In genomic region chr5:148904846-148905245, GRCm38 (mm10) we compare ENCODE assay signal across 9 mouse cellular contexts. TPM values are rescaled to one million over a fixed set of nuclear protein-coding genes. Genes with fewer than 3 reads are reported as not detected.
DNase-seq lines count a peak whose midpoint lies in the region; ATAC-seq and TF ChIP-seq lines count a peak whose summit lies in the region.
"Had no signal": no experiment of that assay in that cellular context is flagged by ENCODE, and none has a peak within 500 bp of the region (broad histone marks: within the 10 kb centered on the region; RNA-seq: fewer than 3 reads in every experiment).

No protein-coding gene starts in this region.

- peaks cover 3% of the 10 kb centered on the region; the same call in 1 of the 2 replicates for H3K36me3 ChIP-seq in lung, postnatal 0 days (ENCODE audit: insufficient read depth, low read length)

- peak; percentile 60 to 64 for ATAC-seq in hematopoietic stem cell, adult 5-6 weeks (replicated peaks in 1 of 2; ENCODE audit: insufficient read depth in 1 of 2, low FRiP score in 2 of 2, low TSS enrichment in 1 of 2, low read depth in 1 of 2, poor library complexity in 2 of 2, severe bottlenecking in 2 of 2)
- peak; percentile 45; the same call in 1 of the 2 replicates for ATAC-seq in lung, postnatal 0 days

- peak; percentile 17 for DNase-seq in adrenal gland, adult 2 months
- no peak for DNase-seq in adrenal gland, postnatal 4 days (ENCODE audit: low spot score in 2 of 2)
- peak; percentile 59 for DNase-seq in urinary bladder, postnatal 14 days (ENCODE audit: low spot score)
- no peak for DNase-seq in urinary bladder, adult 2 months (ENCODE audit: low spot score)
- DNase-seq in lung, postnatal 0 days (ENCODE audit: low spot score) = peak; percentile 79
- peak; percentile 73 to 74 for DNase-seq in thymus, postnatal 36 days
- DNase-seq in layer of hippocampus, postnatal 36 days = no peak

- no peak overlapping the region for H3K9ac ChIP-seq in lung, postnatal 0 days (replicated peaks; ENCODE audit: low read depth)
- H3K9ac ChIP-seq: heart, embryonic 13.5 days had no signal

- no peak overlapping the region for H3K27ac ChIP-seq in lung, postnatal 0 days (ENCODE audit: low read length)
- H3K27ac ChIP-seq: heart, embryonic 13.5 days had no signal

- 48% methylated on average over 6 of the region's 6 CpGs for WGBS in lung, postnatal 0 days

- H3K4me1 ChIP-seq in lung, postnatal 0 days (ENCODE audit: insufficient read depth, low read depth, low read length) = peaks cover 7% of the 10 kb centered on the region; the same call in 1 of the 2 replicates

- no peaks in the 10 kb centered on the region for H3K27me3 ChIP-seq in lung, postnatal 0 days (replicated peaks; ENCODE audit: insufficient read depth, low read length)
- H3K27me3 ChIP-seq: heart, embryonic 13.5 days had no signal

- peak; percentile 74 for TF ChIP-seq CTCF in lung, postnatal 0 days (IDR thresholded peaks at IDR 0.05)

- H3K4me2 ChIP-seq in lung, postnatal 0 days (replicated peaks; ENCODE audit: low read depth, low read length) = no peak overlapping the region
- H3K4me2 ChIP-seq: heart, embryonic 13.5 days had no signal

- H3K9me3 ChIP-seq in lung, postnatal 0 days (ENCODE audit: low read length) = no peaks in the 10 kb centered on the region
- H3K9me3 ChIP-seq: heart, embryonic 13.5 days had no signal

- no peak for TF ChIP-seq EP300 in lung, postnatal 0 days (IDR thresholded peaks at IDR 0.05)

- H3K4me3 ChIP-seq in lung, postnatal 0 days (ENCODE audit: low read depth, low read length) = no peak overlapping the region
- H3K4me3 ChIP-seq: heart, embryonic 13.5 days had no signal

RNA-seq across cellular contexts. Expression of gene Katnal1, which starts 24.3 kb away (rescaled TPM):
- total RNA-seq in adrenal gland, adult 2 months (2021) = 10 to 100 TPM in 1 of 2 experiments, 1 to 10 TPM in 1; 6.5 to 10.1 TPM
- polyA plus RNA-seq in adrenal gland, adult 2 months (2012; rRNA removed) = 3.2 and 3.8 TPM in 2 replicates
- 10 to 100 TPM; 10.1 to 12.8 TPM for total RNA-seq in adrenal gland, postnatal 4 days (2021)
- 6.3 and 7.8 TPM in 2 replicates for polyA plus RNA-seq in urinary bladder, adult 2 months (2012; rRNA removed)
- total RNA-seq in hematopoietic stem cell, adult 5-6 weeks (2017) = 13.1 and 13.6 TPM in 2 replicates
- 4.3 and 5.0 TPM in 2 replicates for polyA plus RNA-seq in lung, postnatal 0 days (2015; fragmentation: Nextera tagmentation; extraction: Ambion mirVana)
- 10 to 100 TPM; 60.6 to 66.6 TPM for total RNA-seq in layer of hippocampus, postnatal 36 days (2021)

Comparison
In these comparisons a context has a peak if more than half of its experiments do, and no peak if none do; other contexts are left out.
1. DNase-seq: peak in adrenal gland, adult 2 months (single experiment), urinary bladder, postnatal 14 days (single experiment), lung, postnatal 0 days (single experiment) and thymus, postnatal 36 days (2 of 2); none in adrenal gland, postnatal 4 days (0 of 2), urinary bladder, adult 2 months (single experiment) and layer of hippocampus, postnatal 36 days (0 of 2).